Mouse (Mus musculus) CH12.LX (cell line): Measurements from ENCODE around the gene Lrrc23. TPM values are rescaled to one million over a fixed set of nuclear protein-coding genes. Genes with fewer than 3 reads are reported as not detected.

Experiments used
- DNase-seq: peaks from one replicate; pipeline ENCODE4 v3.0.0-alpha.2; 2013; ENCODE audit errors: extremely low read depth
- H3K27ac ChIP-seq: 2 replicates; pipeline ENCODE4 v1.5.1; 2012; ENCODE audit warnings: low read depth, mild to moderate bottlenecking, control low read depth, moderate library complexity; ENCODE audit not compliant: insufficient read depth
- H3K27me3 ChIP-seq: replicated peaks from 2 replicates; pipeline ENCODE3; 2012; ENCODE audit warnings: inconsistent platforms
- H3K36me3 ChIP-seq, 2 experiments: replicated peaks in 1 of 2; 2 replicates each; pipeline versions ENCODE3 to v1.6.1; 2012; ENCODE audit warnings: inconsistent platforms in 1 of 2, low read length in 1 of 2, mild to moderate bottlenecking in 1 of 2, mixed read lengths in 1 of 2, moderate library complexity in 1 of 2; ENCODE audit not compliant: control insufficient read depth in 1 of 2, insufficient read depth in 1 of 2
- H3K4me1 ChIP-seq, 2 experiments: 2 replicates each; pipeline ENCODE4 v1.6.1; 2012; ENCODE audit warnings: inconsistent platforms in 1 of 2, moderate library complexity in 1 of 2; ENCODE audit not compliant: insufficient read depth in 2 of 2, control insufficient read depth in 1 of 2
- H3K4me2 ChIP-seq: 2 replicates; pipeline ENCODE4 v1.6.1; 2012; ENCODE audit warnings: low read depth, mild to moderate bottlenecking, control low read depth; ENCODE audit not compliant: poor library complexity, insufficient read depth, severe bottlenecking
- H3K4me3 ChIP-seq, 3 experiments: fragments of 150-350 bp in 1 of 3; sonication (generic) in 1 of 3; replicated peaks in 1 of 3; 2 replicates each; pipeline versions ENCODE3 to v1.5.1; 2011 to 2012; ENCODE audit warnings: low read depth in 2 of 3, low read length in 2 of 3, mild to moderate bottlenecking in 2 of 3, moderate library complexity in 2 of 3, control low read depth in 1 of 3, improper control_type of control experiment in 1 of 3, inconsistent platforms in 1 of 3, mixed read lengths in 1 of 3; ENCODE audit not compliant: poor library complexity in 1 of 3
- H3K79me2 ChIP-seq: replicated peaks from 2 replicates; pipeline ENCODE4 v1.6.1; 2012; ENCODE audit warnings: mild to moderate bottlenecking, moderate library complexity; ENCODE audit not compliant: control insufficient read depth, poor library complexity, insufficient read depth, severe bottlenecking; ENCODE audit errors: extremely low read depth
- H3K9ac ChIP-seq: 2 replicates; pipeline ENCODE4 v1.6.1; 2012; ENCODE audit warnings: low read depth, mild to moderate bottlenecking, control low read depth, moderate library complexity; ENCODE audit not compliant: insufficient read depth
- H3K9me3 ChIP-seq: replicated peaks from 2 replicates; pipeline ENCODE3; 2012; ENCODE audit warnings: low read length, inconsistent platforms, mixed read lengths
- BHLHE40 ChIP-seq: IDR thresholded peaks from 2 replicates; pipeline ENCODE4 v1.6.1; 2011; ENCODE audit warnings: mild to moderate bottlenecking, low read depth, low read length, improper control_type of control experiment
- CHD1 ChIP-seq: IDR thresholded peaks from 2 replicates; pipeline ENCODE4 v1.6.1; 2012; ENCODE audit warnings: low read depth, low read length, improper control_type of control experiment, inconsistent platforms
- CHD2 ChIP-seq: IDR thresholded peaks from 2 replicates; pipeline ENCODE4 v1.6.1; 2011; ENCODE audit warnings: low read length, improper control_type of control experiment
- CTCF ChIP-seq, 2 experiments: IDR thresholded peaks in 1 of 2; conservative IDR thresholded peaks in 1 of 2; 2 replicates each; pipeline ENCODE4 v1.5.1; 2011 to 2012; ENCODE audit warnings: low read depth in 2 of 2, low read length in 2 of 2, improper control_type of control experiment in 1 of 2, inconsistent platforms in 1 of 2, mild to moderate bottlenecking in 1 of 2, moderate library complexity in 1 of 2
- E2F4 ChIP-seq: IDR thresholded peaks from 2 replicates; pipeline ENCODE4 v1.6.1; 2011; ENCODE audit warnings: low read depth, low read length, improper control_type of control experiment; ENCODE audit not compliant: insufficient replicate concordance
- ELF1 ChIP-seq: IDR thresholded peaks from 2 replicates; pipeline ENCODE4 v1.6.1; 2014; ENCODE audit warnings: low read depth, mild to moderate bottlenecking, inconsistent platforms, low read length, improper control_type of control experiment
- EP300 ChIP-seq: IDR thresholded peaks from 2 replicates; pipeline ENCODE4 v1.6.1; 2011; ENCODE audit warnings: low read length, improper control_type of control experiment
- ETS1 ChIP-seq: conservative IDR thresholded peaks from 2 replicates; pipeline ENCODE4 v1.6.1; 2012; ENCODE audit warnings: low read depth, mild to moderate bottlenecking, inconsistent platforms, low read length, improper control_type of control experiment, moderate library complexity
- GABPA ChIP-seq: IDR thresholded peaks from 2 replicates; pipeline ENCODE4 v1.6.1; 2012; ENCODE audit warnings: low read depth, low read length, improper control_type of control experiment, inconsistent platforms; ENCODE audit not compliant: insufficient replicate concordance
- HCFC1 ChIP-seq: IDR thresholded peaks from 2 replicates; pipeline ENCODE4 v1.6.1; 2012; ENCODE audit warnings: low read depth, mild to moderate bottlenecking, inconsistent platforms, low read length, improper control_type of control experiment
- IRF4 ChIP-seq: IDR thresholded peaks from 2 replicates; pipeline ENCODE4 v1.6.1; 2014; ENCODE audit warnings: low read depth, mild to moderate bottlenecking, inconsistent platforms, low read length, improper control_type of control experiment
- JUN ChIP-seq: IDR thresholded peaks from 2 replicates; pipeline ENCODE4 v1.6.1; 2011; ENCODE audit warnings: low read depth, mild to moderate bottlenecking, low read length, improper control_type of control experiment, moderate library complexity; ENCODE audit not compliant: insufficient read depth
- JUND ChIP-seq: conservative IDR thresholded peaks from 2 replicates; pipeline ENCODE4 v1.6.1; 2011; ENCODE audit warnings: low read depth, low read length, improper control_type of control experiment
- KAT2A ChIP-seq: IDR thresholded peaks from 2 replicates; pipeline ENCODE4 v1.6.1; 2012; ENCODE audit warnings: low read length, improper control_type of control experiment, inconsistent platforms; ENCODE audit not compliant: insufficient replicate concordance
- MAFK ChIP-seq: IDR thresholded peaks from 2 replicates; pipeline ENCODE4 v1.6.1; 2011; ENCODE audit warnings: low read length, improper control_type of control experiment; ENCODE audit not compliant: insufficient replicate concordance
- MAX ChIP-seq: IDR thresholded peaks from 2 replicates; pipeline ENCODE4 v1.6.1; 2011; ENCODE audit warnings: low read length, improper control_type of control experiment
- MAZ ChIP-seq: IDR thresholded peaks from 2 replicates; pipeline ENCODE4 v1.6.1; 2012; ENCODE audit warnings: low read depth, mild to moderate bottlenecking, inconsistent platforms, low read length, improper control_type of control experiment, moderate library complexity
- MEF2A ChIP-seq: IDR thresholded peaks from 2 replicates; pipeline ENCODE4 v1.6.1; 2014; ENCODE audit warnings: low read depth, mild to moderate bottlenecking, inconsistent platforms, low read length, improper control_type of control experiment, borderline replicate concordance
- MXI1 ChIP-seq: IDR thresholded peaks from 2 replicates; pipeline ENCODE4 v1.6.1; 2011; ENCODE audit warnings: mild to moderate bottlenecking, low read depth, low read length, improper control_type of control experiment
- MYC ChIP-seq: IDR thresholded peaks from 2 replicates; pipeline ENCODE4 v1.6.1; 2011; ENCODE audit warnings: low read depth, mild to moderate bottlenecking, improper control_type of control experiment, low read length
- NELFE ChIP-seq: IDR thresholded peaks from 2 replicates; pipeline ENCODE4 v1.6.1; 2011; ENCODE audit warnings: low read depth, low read length, improper control_type of control experiment
- NRF1 ChIP-seq: IDR thresholded peaks from 2 replicates; pipeline ENCODE4 v1.6.1; 2014; ENCODE audit warnings: low read depth, mild to moderate bottlenecking, inconsistent platforms, low read length, improper control_type of control experiment, moderate library complexity
- PAX5 ChIP-seq: IDR thresholded peaks from 2 replicates; pipeline ENCODE4 v1.6.1; 2012; ENCODE audit warnings: low read length, inconsistent platforms, mixed read lengths
- POLR2A ChIP-seq: IDR thresholded peaks from 2 replicates; pipeline ENCODE4 v1.6.1; 2011; ENCODE audit warnings: low read depth, mild to moderate bottlenecking, improper control_type of control experiment, low read length
- POLR2AphosphoS2 ChIP-seq: IDR thresholded peaks from 2 replicates; pipeline ENCODE4 v1.6.1; 2011; ENCODE audit warnings: low read depth, low read length, improper control_type of control experiment
- RAD21 ChIP-seq: IDR thresholded peaks from 2 replicates; pipeline ENCODE4 v1.6.1; 2011; ENCODE audit warnings: low read depth, mild to moderate bottlenecking, low read length, improper control_type of control experiment, moderate library complexity
- RCOR1 ChIP-seq: conservative IDR thresholded peaks from 2 replicates; pipeline ENCODE4 v1.6.1; 2012; ENCODE audit warnings: low read depth, mild to moderate bottlenecking, inconsistent platforms, low read length, improper control_type of control experiment
- SIN3A ChIP-seq: IDR thresholded peaks from 2 replicates; pipeline ENCODE4 v1.6.1; 2012; ENCODE audit warnings: low read length, improper control_type of control experiment, inconsistent platforms
- SMC3 ChIP-seq: IDR thresholded peaks from 2 replicates; pipeline ENCODE4 v1.6.1; 2011; ENCODE audit warnings: low read depth, low read length, improper control_type of control experiment
- TBP ChIP-seq: conservative IDR thresholded peaks from 2 replicates; pipeline ENCODE4 v1.6.1; 2011; ENCODE audit warnings: low read depth, low read length, improper control_type of control experiment
- TCF12 ChIP-seq: IDR thresholded peaks from 2 replicates; pipeline ENCODE4 v1.6.1; 2014; ENCODE audit warnings: low read depth, mild to moderate bottlenecking, inconsistent platforms, low read length, improper control_type of control experiment
- UBTF ChIP-seq: IDR thresholded peaks from 2 replicates; pipeline ENCODE4 v1.6.1; 2012; ENCODE audit warnings: low read depth, mild to moderate bottlenecking, inconsistent platforms, low read length, improper control_type of control experiment, moderate library complexity
- USF1 ChIP-seq: IDR thresholded peaks from 2 replicates; pipeline ENCODE4 v1.6.1; 2014; ENCODE audit warnings: low read depth, mild to moderate bottlenecking, inconsistent platforms, low read length, improper control_type of control experiment
- USF2 ChIP-seq: conservative IDR thresholded peaks from 2 replicates; pipeline ENCODE4 v1.6.1; 2011; ENCODE audit warnings: low read depth, low read length, improper control_type of control experiment
- ZKSCAN1 ChIP-seq: IDR thresholded peaks from 2 replicates; pipeline ENCODE4 v1.6.1; 2012; ENCODE audit warnings: low read depth, inconsistent platforms, low read length, improper control_type of control experiment, borderline replicate concordance
- ZMIZ1 ChIP-seq: IDR thresholded peaks from 2 replicates; pipeline ENCODE4 v1.6.1; 2012; ENCODE audit warnings: low read depth, mild to moderate bottlenecking, inconsistent platforms, low read length, improper control_type of control experiment
- ZNF384 ChIP-seq: IDR thresholded peaks from 2 replicates; pipeline ENCODE4 v1.6.1; 2012; ENCODE audit warnings: low read depth, low read length, improper control_type of control experiment, inconsistent platforms
- dilution Hi-C: fragments of 300-500 bp; cut with MboI; formaldehyde crosslinking; loops from 2 replicates; pipeline ENCODE4 v1.14.3; 2020; ENCODE audit warnings: low sequenced_read_pairs; ENCODE audit not compliant: extremely low pct_unique_long_range_greater_than_20kb, extremely low pct_ligation_motif_present
- in situ Hi-C: fragments of 300-500 bp; cut with MboI; formaldehyde crosslinking; loops from 3 replicates; pipeline ENCODE4 v1.14.3; 2019; ENCODE audit warnings: low sequenced_read_pairs, low pct_ligation_motif_present, low pct_unique_long_range_greater_than_20kb, mixed read lengths
- polyA plus RNA-seq: library from polyadenylated mRNA; unstranded; fragments of >175 nt; gene quantifications from 2 replicates; pipeline ENCODE4 v1.2.1, GENCODE M21; 2012; ENCODE audit warnings: low read depth; ENCODE audit not compliant: insufficient read length
- total RNA-seq, 2 experiments: library from RNA; depleted of rRNA; stranded (reverse); fragments of 300-350 nt in 1 of 2; fragments of >200 nt in 1 of 2; gene quantifications; 2 replicates each; pipeline ENCODE4 v1.2.3; 2012 to 2014

The Lrrc23 gene
- total and polyA plus RNA-seq, 3 experiments, result 0.20 TPM; not detected in 2

GRCm38 (mm10) chr6:124745490-124746295 is 33.8 kb downstream of the Lrrc23 start:
- Histone ChIP-seq H3K27me3 (no peaks in the 10 kb centered on the region), H3K79me2 (0 out of 2 replicates have a peak, but pooled peaks cover 2% of the 10 kb centered on the region), H3K4me2 (peak overlapping the region; percentile 73), H3K4me1 (peaks cover 16 to 46% of the 10 kb centered on the region in 2 experiments), H3K9ac (peak overlapping the region; percentile 74), H3K36me3 (peaks cover 38 to 62% of the 10 kb centered on the region in 2 experiments), H3K27ac (peak overlapping the region; percentile 41), H3K4me3 (peak overlapping the region; percentile 45 to 63 (median 56)), H3K9me3 (no peaks in the 10 kb centered on the region)
- in situ Hi-C loops (no loop called here), dilution Hi-C loops (no loop called here)
- peak; percentile 93 for DNase-seq
- peak; percentile 84; the same call in 1 of the 2 replicates for TF ChIP-seq KAT2A
- peak; percentile 79; the same call in 1 of the 2 replicates for TF ChIP-seq MXI1
- peak; percentile 38 for TF ChIP-seq RAD21
- TF ChIP-seq JUN, result no peak; the same call in 1 of the 2 replicates
- peak; percentile 49; the same call in 1 of the 2 replicates for TF ChIP-seq JUND
- no peak for TF ChIP-seq TBP
- peak; percentile 78; the same call in 1 of the 2 replicates for TF ChIP-seq GABPA
- TF ChIP-seq NRF1, result peak; percentile 68
- peak; percentile 86 for TF ChIP-seq IRF4
- TF ChIP-seq PAX5, result no peak
- peak; percentile 90 for TF ChIP-seq HCFC1
- peak; percentile 75; the same call in 1 of the 2 replicates for TF ChIP-seq MYC
- no peak for TF ChIP-seq POLR2AphosphoS2
- TF ChIP-seq NELFE, result peak; percentile 82
- TF ChIP-seq ETS1, result peak; percentile 62
- TF ChIP-seq POLR2A, result peak; percentile 73
- TF ChIP-seq EP300, result 0 out of 2 replicates have a peak, but pooled peaks have one; percentile 52
- TF ChIP-seq RCOR1, result peak; percentile 71
- no peak for TF ChIP-seq UBTF
- peak in 1 of 2 experiments; percentile 87; a peak in 2 of 4 replicates for TF ChIP-seq CTCF (conservative IDR thresholded peaks at IDR 0.05 in 1 of 2, IDR thresholded peaks at IDR 0.05 in 1 of 2; ENCODE audit: low read depth in 2 of 2, low read length in 2 of 2)
- TF ChIP-seq MAX, result peak; percentile 86
- TF ChIP-seq TCF12, result peak; percentile 93
- peak; percentile 89 for TF ChIP-seq MAZ
- peak; percentile 33; the same call in 1 of the 2 replicates for TF ChIP-seq USF1
- TF ChIP-seq ZNF384, result peak; percentile 56
- 0 out of 2 replicates have a peak, but pooled peaks have one; percentile 21 for TF ChIP-seq ZKSCAN1
- TF ChIP-seq USF2, result no peak
- TF ChIP-seq MEF2A, result peak; percentile 90
- TF ChIP-seq ZMIZ1, result peak; percentile 92
- TF ChIP-seq SMC3, result peak; percentile 79
- peak; percentile 91 for TF ChIP-seq ELF1
- TF ChIP-seq CHD2, result peak; percentile 97
- TF ChIP-seq MAFK, result peak; percentile 41; the same call in 1 of the 2 replicates
- TF ChIP-seq E2F4, result peak; percentile 92; the same call in 1 of the 2 replicates
- peak; percentile 89 for TF ChIP-seq SIN3A
- TF ChIP-seq BHLHE40, result no peak
- TF ChIP-seq CHD1, result no peak
